Mouse (Mus musculus): ENCODE results near the gene Psmd2. TPM values are rescaled to one million over a fixed set of nuclear protein-coding genes. Genes with fewer than 3 reads are reported as not detected.

Psmd2 gene
- polyA plus RNA-seq, 1 experiment = 203 TPM

DNA sequence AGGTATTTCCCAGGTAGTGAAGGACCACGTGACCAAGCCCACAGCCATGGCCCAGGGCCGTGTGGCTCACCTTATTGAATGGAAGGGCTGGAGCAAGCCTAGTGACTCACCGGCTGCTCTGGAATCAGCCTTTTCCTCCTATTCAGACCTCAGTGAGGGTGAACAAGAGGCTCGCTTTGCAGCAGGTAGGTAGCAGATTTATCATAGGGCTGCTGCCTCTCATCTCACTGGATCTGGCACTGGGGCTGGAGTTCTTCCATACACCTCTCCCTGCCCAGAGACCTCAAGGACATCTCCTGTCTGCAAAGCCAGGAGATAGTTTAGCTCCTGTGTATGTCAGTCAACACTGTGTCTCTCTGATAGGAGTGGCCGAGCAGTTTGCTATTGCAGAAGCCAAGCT, 47.8 kb downstream of the Psmd2 start:
- H3K27ac ChIP-seq (ENCODE audit: insufficient read depth, low read length) = peak overlapping the region; percentile 89; the same call in 1 of the 2 replicates
- H3K4me1 ChIP-seq (ENCODE audit: control insufficient read depth, insufficient read depth, low read length) = peaks cover 35% of the 10 kb centered on the region
- H3K27me3 ChIP-seq (ENCODE audit: control insufficient read depth, insufficient read depth, low read length) = no peaks in the 10 kb centered on the region
- TF ChIP-seq POLR2A (IDR thresholded peaks at IDR 0.05; ENCODE audit: borderline replicate concordance, insufficient read depth, low read length) (no peak), CTCF (IDR thresholded peaks at IDR 0.05; ENCODE audit: borderline replicate concordance, insufficient read depth, low read depth, low read length) (no peak)
- 57% methylated on average over 5 of the region's 5 CpGs for WGBS
- peak in 1 of 2 experiments; percentile 29 for DNase-seq
- H3K4me3 ChIP-seq (replicated peaks; ENCODE audit: insufficient read depth, low read depth, low read length) = no peak overlapping the region

DNA sequence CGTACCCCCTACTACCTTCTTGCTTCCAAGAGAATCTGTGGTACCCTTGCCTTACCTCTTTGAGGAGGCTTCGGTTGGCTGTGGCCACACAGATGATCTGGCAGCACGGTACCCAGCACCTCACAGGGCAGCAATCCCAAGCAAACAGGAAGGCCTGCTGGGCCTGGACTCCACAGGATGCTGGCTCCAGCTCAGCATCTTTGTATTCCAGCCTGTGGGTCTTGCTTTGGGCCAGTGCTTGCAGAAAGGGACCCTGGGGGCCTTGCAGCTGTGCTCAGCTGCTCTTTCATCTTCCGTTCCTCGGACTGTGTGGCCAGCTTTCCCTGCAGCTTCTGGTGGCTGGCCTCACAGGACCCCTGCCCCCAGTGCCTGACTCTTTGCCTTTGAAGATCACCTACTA, 48.6 kb downstream of the Psmd2 start:
- no peak for TF ChIP-seq CTCF (IDR thresholded peaks at IDR 0.05; ENCODE audit: borderline replicate concordance, insufficient read depth, low read depth, low read length)
- TF ChIP-seq POLR2A (IDR thresholded peaks at IDR 0.05; ENCODE audit: borderline replicate concordance, insufficient read depth, low read length) = no peak
- peaks cover 35% of the 10 kb centered on the region for H3K4me1 ChIP-seq (ENCODE audit: control insufficient read depth, insufficient read depth, low read length)
- H3K27me3 ChIP-seq (ENCODE audit: control insufficient read depth, insufficient read depth, low read length) = no peaks in the 10 kb centered on the region
- peak; percentile 76 to 84 for DNase-seq
- WGBS = 12% methylated on average over 5 of the region's 5 CpGs
- H3K4me3 ChIP-seq (replicated peaks; ENCODE audit: insufficient read depth, low read depth, low read length) = no peak overlapping the region
- peak overlapping the region; percentile 89 for H3K27ac ChIP-seq (ENCODE audit: insufficient read depth, low read length)

DNA sequence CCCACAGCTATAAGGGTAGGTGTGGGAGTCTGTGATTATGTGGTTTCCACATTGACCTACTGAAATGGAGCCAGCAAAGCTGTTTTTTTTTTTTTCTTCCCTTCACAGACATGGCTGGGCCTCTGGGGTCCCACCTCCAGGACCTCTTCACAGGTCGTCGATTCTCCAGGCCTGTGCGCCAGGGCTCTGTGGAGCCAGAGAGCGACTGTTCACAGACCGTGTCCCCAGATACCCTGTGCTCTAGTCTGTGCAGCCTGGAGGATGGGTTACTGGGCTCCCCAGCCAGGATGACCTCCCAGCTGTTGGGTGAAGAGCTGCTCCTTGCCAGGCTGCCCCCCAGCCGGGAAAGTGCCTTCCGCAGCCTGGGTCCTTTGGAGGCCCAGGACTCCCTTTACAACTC, 49.9 kb downstream of the Psmd2 start:
- Histone ChIP-seq H3K27me3 (ENCODE audit: control insufficient read depth, insufficient read depth, low read length) (no peaks in the 10 kb centered on the region), H3K27ac (ENCODE audit: insufficient read depth, low read length) (peak overlapping the region; percentile 61; the same call in 1 of the 2 replicates), H3K4me1 (ENCODE audit: control insufficient read depth, insufficient read depth, low read length) (peaks cover 41% of the 10 kb centered on the region), H3K4me3 (replicated peaks; ENCODE audit: insufficient read depth, low read depth, low read length) (no peak overlapping the region)
- TF ChIP-seq POLR2A (IDR thresholded peaks at IDR 0.05; ENCODE audit: borderline replicate concordance, insufficient read depth, low read length) (no peak), CTCF (IDR thresholded peaks at IDR 0.05; ENCODE audit: borderline replicate concordance, insufficient read depth, low read depth, low read length) (no peak)
- DNase-seq = no peak
- WGBS = 34% methylated on average over 7 of the region's 7 CpGs

DNA sequence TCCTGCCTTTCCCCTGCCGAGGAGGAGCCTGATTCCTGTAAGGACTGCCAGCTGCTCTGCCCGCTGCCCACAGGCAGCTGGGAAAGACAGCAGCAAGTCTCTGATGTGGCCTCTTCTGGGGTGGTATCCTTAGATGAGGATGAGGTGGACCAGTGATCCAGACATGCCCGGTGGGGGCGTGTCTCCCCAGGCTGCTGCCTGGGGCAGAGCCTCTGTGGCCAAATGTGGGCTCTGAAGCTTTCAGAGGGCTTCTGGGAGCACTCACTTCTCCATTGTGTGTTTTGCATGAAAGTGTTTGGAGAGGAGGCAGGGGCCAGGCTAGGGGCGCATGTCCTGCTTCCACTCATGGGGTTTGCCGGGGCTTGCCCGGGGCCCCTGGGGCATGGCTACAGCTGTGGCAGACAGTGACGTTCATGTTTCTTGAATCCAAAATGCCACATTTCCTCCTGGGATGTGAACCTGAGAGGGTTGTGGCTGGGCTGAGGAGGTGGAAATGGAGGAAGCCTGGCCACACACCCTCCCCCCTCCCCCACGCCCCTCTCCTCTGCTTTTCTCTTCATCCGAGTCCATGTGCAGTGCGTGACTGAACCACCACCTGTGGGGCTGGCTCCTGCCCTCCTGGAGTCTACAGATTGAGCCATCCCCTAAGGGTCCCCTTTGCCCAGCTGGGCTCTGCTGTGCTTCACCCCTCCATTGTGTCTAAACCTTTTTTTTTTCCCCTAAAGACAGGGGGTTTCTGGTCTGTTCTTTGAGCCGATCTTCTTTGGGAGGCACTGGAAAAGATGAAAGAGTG, 50.5 kb downstream of the Psmd2 start:
- TF ChIP-seq CTCF (IDR thresholded peaks at IDR 0.05; ENCODE audit: borderline replicate concordance, insufficient read depth, low read depth, low read length) (no peak), POLR2A (IDR thresholded peaks at IDR 0.05; ENCODE audit: borderline replicate concordance, insufficient read depth, low read length) (no peak)
- peak in 1 of 2 experiments; percentile 37 for DNase-seq
- Histone ChIP-seq H3K4me1 (ENCODE audit: control insufficient read depth, insufficient read depth, low read length) (peaks cover 44% of the 10 kb centered on the region), H3K27ac (ENCODE audit: insufficient read depth, low read length) (peak overlapping the region; percentile 61; the same call in 1 of the 2 replicates), H3K4me3 (replicated peaks; ENCODE audit: insufficient read depth, low read depth, low read length) (no peak overlapping the region), H3K27me3 (ENCODE audit: control insufficient read depth, insufficient read depth, low read length) (no peaks in the 10 kb centered on the region)
- WGBS = 25% methylated on average over 12 of the region's 12 CpGs

DNA sequence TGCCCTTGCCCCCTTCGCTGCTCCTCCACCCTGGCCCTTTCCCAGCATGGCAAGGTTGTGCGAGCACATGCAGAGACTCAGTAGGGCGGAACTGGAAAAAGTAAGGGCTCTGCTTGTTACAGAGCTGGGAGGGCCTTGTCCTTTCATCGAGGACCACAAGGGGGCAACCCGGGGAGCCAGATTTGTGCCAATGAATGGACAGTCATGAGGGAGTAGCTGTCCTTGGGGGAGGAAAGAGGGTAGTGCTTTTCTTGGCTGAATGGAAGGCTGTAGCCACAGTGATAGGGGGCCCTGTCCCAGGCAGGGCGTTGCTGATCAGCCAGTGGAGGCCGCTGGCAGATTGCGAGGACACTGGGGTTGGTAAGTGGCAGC, 51.1 kb downstream of the Psmd2 start:
- Histone ChIP-seq H3K27ac (ENCODE audit: insufficient read depth, low read length) (no peak overlapping the region), H3K4me3 (replicated peaks; ENCODE audit: insufficient read depth, low read depth, low read length) (no peak overlapping the region), H3K4me1 (ENCODE audit: control insufficient read depth, insufficient read depth, low read length) (peaks cover 49% of the 10 kb centered on the region), H3K27me3 (ENCODE audit: control insufficient read depth, insufficient read depth, low read length) (no peaks in the 10 kb centered on the region)
- 0 out of 2 replicates have a peak, but pooled peaks have one; percentile 2 for TF ChIP-seq POLR2A (IDR thresholded peaks at IDR 0.05; ENCODE audit: borderline replicate concordance, insufficient read depth, low read length)
- TF ChIP-seq CTCF (IDR thresholded peaks at IDR 0.05; ENCODE audit: borderline replicate concordance, insufficient read depth, low read depth, low read length) = peak; percentile 57; the same call in 1 of the 2 replicates
- 18% methylated on average over 8 of the region's 8 CpGs for WGBS
- peak; percentile 66 to 67 for DNase-seq

DNA sequence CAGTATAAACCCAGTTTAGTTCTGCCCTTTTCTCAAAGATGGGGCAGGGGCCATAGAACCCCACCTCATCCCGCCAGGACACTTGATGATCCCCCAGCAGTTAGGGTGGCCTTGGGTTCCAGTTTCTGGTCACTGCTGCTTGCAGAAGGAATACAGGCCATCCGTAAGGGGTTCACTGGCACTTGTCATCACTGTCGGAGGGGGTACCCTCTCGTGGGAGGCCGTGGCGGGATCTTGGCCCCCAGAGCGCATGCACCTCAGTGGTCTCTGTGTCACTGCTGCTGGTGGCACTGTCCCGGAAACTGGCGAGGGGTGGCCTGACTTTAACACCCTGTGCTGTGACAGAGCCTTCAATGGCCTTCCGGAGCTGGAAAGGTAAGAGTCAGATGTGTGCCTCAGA, 51.6 kb downstream of the Psmd2 start:
- Histone ChIP-seq H3K27me3 (ENCODE audit: control insufficient read depth, insufficient read depth, low read length) (no peaks in the 10 kb centered on the region), H3K4me3 (replicated peaks; ENCODE audit: insufficient read depth, low read depth, low read length) (no peak overlapping the region), H3K27ac (ENCODE audit: insufficient read depth, low read length) (no peak overlapping the region), H3K4me1 (ENCODE audit: control insufficient read depth, insufficient read depth, low read length) (peaks cover 50% of the 10 kb centered on the region)
- no peak for DNase-seq
- 91% methylated on average over 10 of the region's 10 CpGs for WGBS
- TF ChIP-seq CTCF (IDR thresholded peaks at IDR 0.05; ENCODE audit: borderline replicate concordance, insufficient read depth, low read depth, low read length) = no peak
- TF ChIP-seq POLR2A (IDR thresholded peaks at IDR 0.05; ENCODE audit: borderline replicate concordance, insufficient read depth, low read length) = 0 out of 2 replicates have a peak, but pooled peaks have one; percentile 2

DNA sequence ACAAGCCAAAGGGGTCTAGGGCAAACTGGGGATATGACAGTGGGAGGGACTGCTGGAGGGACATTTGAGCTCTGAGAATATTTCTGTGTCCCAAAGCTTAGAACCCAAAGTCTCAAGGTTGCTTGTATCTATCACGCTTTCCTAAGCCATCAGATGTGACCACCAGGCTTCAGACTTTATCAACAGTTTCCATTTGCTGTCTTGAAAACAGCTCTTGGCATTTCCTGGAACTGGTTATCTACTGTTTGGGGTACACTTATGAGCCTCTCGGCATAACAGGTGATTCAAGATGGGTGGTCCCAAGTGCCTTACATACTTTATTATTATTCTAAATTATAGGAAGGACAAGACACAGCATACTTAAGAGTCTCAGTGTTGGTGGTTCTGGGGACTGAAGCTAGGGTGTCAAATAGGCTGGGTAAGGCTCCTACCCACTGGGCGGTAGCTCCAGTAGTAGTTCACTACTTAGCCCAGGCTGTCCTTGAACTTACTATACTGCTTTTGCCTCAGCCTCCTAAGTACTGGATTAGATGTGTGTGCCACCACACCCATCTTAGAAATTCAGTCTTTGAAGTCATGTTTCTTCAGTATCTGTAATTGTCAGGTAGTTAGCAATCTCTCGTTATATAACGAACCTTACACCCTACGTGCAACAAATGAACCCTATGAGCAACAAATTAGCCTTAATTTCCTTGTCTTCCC, 52.4 kb downstream of the Psmd2 start:
- TF ChIP-seq CTCF (IDR thresholded peaks at IDR 0.05; ENCODE audit: borderline replicate concordance, insufficient read depth, low read depth, low read length) (no peak), POLR2A (IDR thresholded peaks at IDR 0.05; ENCODE audit: borderline replicate concordance, insufficient read depth, low read length) (no peak)
- DNase-seq = no peak
- no peak overlapping the region for H3K4me3 ChIP-seq (replicated peaks; ENCODE audit: insufficient read depth, low read depth, low read length)
- H3K27ac ChIP-seq (ENCODE audit: insufficient read depth, low read length) = no peak overlapping the region
- no peaks in the 10 kb centered on the region for H3K27me3 ChIP-seq (ENCODE audit: control insufficient read depth, insufficient read depth, low read length)
- 93% methylated on average over 6 of the region's 6 CpGs for WGBS
- H3K4me1 ChIP-seq (ENCODE audit: control insufficient read depth, insufficient read depth, low read length) = peaks cover 44% of the 10 kb centered on the region
